Mouse (Mus musculus): ENCODE data around the gene Tekt1.
"Not testable (repeated sequence)": the region's sequence is repeated elsewhere in the genome, so short reads cannot be mapped to it uniquely, and the experiment has no call there.

Tekt1 gene

DNA sequence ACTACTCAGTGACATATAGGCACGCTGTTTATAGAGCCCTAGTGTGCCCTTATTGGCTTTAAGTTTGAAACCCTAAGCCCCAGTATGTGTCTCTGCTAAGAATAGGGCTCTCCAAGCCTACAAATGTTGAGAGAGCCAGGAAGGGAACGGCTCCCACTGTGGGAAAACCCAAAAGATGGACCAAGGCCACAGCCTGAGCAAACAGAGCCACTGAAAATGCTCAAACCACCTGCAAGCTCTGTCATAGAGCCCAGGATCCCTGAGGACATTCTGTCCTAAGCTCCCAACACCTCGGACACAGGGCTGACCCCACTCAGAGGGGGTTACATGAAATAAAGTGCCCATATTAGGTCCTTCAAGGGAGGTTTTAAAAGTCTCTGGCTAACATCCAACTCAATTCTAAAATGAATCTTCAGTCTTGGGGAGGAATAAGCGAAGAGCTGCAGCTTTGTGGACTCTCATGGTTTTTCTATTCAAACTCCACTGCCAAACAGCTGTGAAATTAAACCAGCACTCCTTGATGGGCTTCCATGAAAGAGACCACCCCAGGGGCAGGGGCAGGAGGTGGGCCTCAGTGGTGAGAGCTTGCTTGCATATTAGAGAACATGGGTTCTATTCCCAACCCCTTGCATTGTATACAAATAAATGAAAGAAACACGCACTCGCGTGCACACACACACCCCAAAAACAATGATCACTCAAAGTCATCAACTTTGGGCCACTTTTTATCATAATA lies 27.3 kb upstream of the Tekt1 start:
- DNase-seq (ENCODE audit: low read depth) = no peak

DNA sequence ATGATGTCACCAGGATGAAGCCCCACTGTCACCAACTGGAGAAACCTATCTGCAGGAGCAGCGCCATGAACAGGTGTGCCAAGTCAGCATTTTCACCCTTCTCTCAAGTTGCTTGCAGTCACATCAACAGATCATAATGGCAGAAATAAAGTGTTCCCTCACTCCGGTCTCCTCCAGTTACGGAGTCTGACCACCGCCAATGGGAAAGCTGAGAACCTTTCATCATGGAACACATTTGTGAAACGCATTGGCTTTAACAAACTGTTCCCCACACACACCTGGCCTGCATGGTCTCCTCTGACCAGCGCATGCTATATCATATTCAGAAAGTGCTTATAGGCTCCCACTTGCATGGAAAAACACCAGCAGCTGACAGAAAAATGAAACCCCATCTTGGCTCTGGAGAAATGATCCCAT lies 25.9 kb upstream of the Tekt1 start:
- DNase-seq (ENCODE audit: low read depth) = no peak

DNA sequence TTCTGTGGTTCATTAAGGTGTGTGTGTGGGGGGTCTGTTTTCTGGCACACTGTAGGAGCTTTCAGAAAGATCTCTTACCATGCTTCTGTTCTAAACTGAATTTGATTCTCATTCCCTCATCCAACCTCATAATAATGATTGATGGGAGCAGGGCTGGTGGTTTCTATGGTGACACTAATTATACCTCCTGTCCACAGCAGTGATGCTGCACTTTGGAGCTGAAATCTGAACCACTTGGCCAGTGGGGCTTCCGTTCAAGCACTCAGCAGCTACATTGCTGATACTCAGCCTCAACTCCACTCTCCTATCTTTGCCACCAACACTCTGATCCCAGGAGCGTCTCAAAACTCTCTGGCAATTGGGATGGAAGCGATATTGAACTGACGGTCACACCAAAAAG lies 17.1 kb upstream of the Tekt1 start:
- no peak for DNase-seq (ENCODE audit: low read depth)

DNA sequence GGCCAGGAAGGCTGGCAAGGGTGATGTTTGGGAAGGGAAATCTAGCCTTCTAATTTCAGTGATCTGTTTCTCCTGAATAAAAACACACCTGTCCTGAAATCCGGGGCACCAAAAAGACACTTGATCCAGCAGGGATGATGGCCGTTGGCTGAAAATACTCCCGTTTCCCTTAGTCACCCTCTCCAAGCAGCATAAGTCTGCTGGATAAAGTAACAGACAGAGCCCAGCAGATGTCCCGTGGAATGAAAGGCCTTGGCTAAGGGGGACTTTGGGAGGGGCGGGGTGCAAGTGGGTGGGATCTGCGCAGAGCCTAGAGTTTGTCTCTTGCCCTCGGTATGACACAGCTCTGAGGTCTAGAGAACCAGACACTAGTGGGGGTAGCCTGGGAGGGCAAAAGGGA lies 16.0 kb upstream of the Tekt1 start:
- DNase-seq (ENCODE audit: low read depth) = no peak

DNA sequence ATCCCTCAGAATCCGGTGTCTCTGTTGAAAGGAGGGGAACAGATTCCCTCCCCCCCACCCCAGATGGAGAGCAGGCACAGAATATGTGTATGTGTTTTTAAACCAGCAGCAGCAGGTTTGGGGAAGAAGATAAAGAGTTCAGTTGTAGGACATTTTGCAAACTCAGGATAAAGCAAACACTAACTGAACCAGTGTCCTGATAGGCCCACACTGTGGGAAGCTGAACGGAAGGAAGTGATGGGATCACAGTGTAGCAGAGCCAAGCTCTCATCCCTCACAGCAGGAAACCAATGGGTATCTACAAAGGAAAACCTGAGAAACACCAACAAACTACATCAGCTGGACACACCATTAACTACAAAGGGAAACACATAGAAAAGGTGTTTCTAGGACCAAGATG lies 14.3 kb upstream of the Tekt1 start:
- no peak for DNase-seq (ENCODE audit: low read depth)

DNA sequence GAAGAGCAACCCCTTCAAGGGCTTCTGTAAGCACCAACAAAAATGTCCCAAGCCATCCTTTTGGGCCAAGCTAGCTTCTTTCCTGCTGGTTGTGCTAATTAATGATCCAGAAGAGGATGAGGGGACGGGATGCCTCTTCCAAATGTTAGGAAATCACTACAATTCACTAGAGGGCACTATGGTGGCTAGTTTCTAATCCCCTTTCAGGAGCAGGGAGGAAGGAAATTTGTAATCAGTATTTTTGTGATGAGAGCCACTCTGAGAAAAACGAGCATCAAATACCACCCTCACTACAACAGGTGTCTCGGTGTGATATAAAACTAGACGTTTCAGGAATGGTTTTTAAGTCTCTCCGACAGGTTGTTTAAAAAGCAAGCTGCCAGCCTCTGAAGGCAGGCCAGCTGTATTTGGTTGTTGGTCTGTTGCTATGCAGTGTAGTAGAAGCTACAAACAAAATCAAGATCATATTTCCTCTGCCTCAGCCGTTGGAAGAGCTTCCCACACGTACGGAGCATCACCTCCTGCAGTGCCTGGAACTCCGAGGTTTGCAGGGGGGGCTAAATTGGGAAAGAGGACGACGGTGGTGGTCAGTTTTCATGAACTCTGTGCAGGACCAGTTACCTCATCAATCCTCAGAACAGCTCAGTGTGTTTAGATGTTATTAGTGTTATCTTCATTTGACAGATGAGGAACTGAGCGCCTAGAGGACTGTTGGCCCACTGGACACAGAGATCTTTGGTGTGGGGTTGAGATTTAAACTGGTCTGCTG lies 7.8 kb upstream of the Tekt1 start:
- DNase-seq (ENCODE audit: low read depth) = no peak

DNA sequence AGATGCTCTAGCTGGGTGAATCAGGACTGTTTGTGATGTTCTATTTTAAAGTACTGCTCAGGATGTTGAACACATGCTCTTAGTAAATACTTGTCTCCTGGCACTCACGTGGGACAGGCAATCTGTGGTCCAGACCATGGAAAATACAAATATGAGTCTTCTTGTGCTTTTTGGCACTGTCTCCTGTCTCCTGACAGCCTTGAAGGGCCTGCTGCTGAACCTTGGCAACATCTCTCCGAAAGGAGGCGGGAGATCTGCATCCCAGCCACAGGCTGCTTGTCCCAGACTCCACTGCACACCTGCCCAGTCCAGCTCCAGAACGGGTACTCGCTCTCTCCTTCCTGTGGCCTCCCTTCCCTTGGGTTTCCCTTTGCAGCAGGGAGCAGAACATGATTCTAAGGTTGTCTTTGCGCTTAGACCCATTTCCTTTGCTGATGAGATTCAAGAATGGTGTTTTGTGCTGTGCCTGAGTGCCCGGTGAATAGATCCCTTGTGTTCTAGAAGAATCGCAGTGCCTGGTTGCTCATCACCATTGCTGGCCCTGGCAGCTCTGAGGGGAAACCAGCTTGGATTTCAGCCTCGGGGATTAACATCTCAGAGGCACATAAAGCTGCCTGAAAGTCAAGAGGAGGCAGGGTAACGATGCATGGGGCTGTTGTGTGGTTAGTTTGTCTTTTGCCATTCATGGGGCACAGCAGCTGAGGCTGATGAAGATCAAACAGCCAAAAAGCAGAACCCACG lies 5.9 kb upstream of the Tekt1 start:
- no peak for DNase-seq (ENCODE audit: low read depth)

DNA sequence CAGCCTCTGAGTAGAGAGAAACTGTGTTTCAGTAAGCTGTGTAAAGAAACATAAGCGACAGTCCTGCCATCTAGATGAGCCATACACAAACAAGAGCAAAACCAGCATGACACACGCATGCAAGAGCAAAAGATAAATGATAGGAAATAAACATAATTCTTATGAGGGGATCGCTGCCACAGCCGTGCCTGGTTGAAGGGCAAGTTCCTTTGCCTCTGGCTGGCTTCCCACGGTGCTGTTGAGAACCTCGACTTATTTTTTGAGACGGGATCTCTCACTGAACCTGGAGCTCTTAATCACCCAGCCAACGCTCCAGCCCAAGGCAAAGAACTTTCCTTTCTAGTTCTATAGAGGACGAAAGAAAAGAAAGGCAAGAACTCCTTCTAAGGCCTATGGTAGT lies 3.9 kb upstream of the Tekt1 start:
- DNase-seq (ENCODE audit: low read depth) = no peak

DNA sequence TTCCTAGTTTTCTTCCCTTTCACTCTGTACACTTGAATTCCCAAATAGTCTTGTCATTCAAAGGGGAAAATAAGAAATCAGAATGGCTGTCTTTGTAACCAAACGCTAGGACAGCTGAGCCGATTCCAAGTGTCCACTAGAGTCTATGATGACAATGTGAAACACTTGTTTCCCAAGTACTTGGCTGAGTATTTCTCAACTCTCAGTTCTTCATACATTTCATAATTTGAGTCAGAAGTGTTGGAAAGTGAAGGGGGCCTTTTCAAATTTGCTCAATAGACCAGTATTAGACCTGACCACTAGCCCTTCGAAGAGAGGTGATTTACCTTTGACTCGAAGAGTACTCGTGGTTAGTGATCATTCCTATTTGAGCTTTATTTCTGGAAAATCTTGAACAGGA lies 2.3 kb upstream of the Tekt1 start:
- DNase-seq (ENCODE audit: low read depth) = no peak

DNA sequence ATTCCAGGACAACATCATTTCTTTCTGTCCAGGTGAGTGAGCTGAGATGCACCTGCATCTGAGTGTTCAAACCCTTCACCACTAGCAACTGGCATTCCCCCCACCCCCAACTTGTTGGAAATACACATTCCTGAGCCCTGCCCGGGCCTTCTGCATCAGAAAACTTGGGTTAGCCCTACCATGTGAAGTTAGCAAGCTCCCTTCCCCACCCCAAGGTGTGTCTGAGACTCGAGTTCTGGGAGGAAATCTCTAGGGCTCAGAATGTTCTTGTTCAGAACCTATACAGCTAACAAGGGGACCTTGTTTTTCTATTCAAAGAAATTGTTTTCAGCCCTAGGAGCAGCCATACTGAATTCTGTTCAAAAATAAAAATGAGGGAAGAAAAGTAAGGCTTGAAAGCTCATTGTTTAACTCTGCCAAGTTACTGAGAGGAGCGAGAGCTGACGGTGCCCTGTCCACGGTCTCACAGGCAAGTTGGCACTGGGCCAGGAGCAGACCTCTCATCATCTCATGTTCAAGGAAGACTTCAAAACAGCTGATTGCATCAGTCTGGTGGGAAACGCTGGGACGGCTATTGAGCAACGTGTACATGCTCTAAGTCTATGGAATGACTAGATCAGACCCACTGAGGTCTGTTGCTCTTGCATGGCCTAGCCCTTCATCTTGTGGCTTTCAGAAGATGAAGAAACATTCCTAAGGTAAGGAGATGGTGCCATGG lies 1.4 kb upstream of the Tekt1 start:
- DNase-seq (ENCODE audit: low read depth) = no peak

DNA sequence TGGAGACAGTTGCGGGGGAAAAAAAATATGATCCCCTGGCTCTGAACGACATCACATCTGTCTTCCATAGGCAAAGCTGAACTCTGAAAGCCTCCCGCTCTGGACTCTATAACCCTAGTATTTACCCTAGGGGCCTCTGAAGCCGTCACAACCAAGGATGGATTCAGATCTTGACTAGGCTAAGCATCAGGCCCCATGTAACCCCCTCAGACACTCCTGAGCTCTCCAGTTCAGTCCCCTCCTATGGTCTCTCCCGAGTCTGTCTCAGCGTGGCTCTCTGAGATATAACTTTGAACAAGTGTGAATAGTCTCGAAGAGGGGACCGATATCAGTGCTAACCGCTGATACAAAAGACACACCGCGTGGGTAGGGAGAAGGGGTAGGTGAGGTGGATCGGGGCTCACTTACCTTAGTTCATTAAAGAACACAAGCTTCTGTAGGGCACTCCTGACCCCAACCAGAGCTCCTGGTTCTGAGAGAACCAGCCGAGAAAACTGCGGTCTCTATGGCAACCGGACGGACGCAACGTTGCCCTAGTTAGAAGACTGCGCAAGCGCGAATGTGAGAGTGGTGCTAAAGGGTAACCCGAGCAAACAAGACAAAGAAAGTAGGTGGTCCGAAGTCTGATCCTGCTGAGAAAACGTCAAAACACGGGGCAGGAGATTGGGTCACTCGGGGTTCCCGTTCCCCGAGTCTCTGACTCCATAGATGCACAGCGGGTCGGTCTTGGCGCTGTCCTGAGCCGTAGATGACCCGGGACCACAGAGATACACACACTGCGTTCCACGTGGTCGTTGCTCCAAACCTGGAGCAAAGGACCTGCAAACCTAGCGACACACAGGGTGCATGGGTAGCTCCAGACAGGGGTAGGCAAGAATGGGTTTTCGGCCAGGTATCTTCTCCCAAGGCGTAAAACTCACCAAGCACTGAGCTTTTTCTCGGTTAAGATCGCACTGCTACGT lies 576 bp downstream of the Tekt1 start:
- DNase-seq (ENCODE audit: low read depth) = peak; percentile 33

DNA sequence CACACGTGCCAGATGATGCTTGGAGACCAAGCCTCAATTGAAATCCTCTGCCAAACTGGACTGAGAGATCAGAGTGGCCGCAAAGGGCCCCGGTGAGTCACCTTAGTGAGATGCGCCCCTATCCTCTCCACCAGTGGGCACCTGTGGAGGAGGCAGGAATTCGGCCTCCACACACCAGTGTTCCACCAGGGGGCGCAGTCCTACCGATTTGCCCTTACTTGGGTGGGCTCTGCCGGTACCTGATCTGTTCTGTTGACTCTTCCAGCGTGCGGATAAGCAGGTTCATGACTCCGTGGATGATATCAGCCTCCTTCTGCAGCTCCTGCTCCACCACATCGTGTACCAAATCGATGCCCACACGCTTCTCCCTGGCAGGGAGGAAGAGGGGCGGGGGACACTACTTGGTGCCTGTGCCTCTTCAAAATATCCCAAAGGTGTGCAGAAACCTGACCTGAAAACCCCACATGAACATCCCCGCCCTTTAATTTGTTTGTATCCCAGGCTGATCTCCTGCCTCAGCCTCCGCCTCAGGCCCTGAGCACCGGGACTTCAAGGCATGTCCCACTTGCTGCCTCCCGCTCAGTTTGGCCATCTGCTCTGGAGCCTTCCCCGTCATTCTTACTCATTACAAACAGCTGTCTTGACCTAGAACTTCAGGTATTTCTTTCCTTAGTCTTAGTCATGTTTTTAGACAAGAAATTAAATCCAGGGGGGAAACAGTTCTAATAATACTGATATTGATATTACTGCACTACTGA lies 7.1 kb downstream of the Tekt1 start:
- peak; percentile 70 for DNase-seq (ENCODE audit: low read depth)

DNA sequence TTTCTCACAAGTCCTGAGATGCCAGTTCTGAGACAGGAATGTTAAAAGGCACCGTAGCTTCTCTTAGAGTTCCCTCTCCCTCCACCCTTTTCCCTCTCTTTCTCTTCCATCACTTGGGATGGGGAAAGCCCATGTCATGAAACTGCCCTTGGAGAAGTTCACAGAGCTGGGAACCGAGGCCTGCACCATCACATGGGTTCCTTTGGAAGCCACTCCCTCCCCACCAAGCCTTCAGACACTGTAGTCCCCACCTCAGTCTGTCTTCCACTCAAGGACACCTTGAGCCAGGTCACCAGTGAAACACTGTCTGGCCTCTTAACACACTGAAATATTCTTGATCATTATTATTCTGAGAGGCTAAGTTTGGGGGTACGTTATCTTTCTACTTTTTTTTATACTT lies 9.1 kb downstream of the Tekt1 start:
- no peak for DNase-seq (ENCODE audit: low read depth)

DNA sequence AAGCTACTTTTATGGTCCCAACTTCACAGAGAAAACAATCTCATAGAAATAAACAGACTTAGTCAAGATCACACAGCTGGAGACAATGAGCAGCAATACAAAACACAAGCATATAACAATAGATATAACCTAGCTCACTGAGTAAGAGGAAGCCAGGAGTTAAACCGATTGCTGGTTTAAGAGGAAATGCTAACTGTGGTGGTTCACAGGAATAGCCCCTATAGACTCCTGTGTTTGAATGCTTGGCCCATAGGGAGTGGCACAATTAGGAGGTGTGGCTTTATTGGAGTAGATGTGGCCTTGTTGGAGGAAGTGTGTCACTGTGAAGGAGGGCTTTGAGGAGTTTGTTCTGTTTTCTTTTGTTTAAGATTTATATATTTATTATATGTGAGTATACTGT lies 10.0 kb downstream of the Tekt1 start:
- DNase-seq (ENCODE audit: low read depth) = no peak

DNA sequence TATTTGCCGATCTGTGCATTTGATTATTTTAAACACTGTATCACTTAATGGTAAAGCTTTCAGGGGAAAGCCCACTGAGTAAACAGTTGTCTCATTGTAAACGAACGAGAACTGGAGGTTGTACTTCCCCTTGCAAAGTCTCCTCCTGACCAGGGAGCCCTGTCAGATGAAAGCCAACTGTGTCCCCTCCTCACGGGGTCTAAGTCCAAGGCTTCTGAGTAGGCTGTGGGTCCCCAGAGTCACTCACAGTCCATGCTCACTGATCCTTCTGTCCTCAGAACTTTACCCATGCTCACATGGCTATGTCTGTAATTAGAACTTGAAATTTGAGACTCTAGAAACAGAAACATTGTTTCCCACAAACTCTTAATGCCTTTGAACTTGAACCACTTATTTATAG lies 12.6 kb downstream of the Tekt1 start:
- DNase-seq (ENCODE audit: low read depth) = no peak

DNA sequence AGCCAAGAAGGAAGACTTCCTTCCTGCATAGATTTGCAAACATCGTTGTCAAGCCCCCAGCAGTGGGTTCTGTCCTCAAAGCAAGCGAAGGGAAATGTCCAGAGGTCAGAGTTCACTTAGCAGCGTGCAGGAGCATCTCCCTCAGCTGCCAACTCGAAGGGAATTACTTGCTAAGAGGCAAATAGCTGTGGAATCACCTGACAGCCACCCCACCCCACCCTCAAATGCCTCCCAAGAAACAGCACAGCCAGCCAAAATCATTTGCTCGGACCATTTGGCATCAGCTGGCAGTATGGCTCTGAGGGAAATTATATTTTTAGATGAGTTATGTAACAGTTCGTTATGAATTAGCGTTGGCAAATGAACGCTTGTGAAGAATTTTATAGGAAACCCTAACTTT lies 13.2 kb downstream of the Tekt1 start:
- no peak for DNase-seq (ENCODE audit: low read depth)

DNA sequence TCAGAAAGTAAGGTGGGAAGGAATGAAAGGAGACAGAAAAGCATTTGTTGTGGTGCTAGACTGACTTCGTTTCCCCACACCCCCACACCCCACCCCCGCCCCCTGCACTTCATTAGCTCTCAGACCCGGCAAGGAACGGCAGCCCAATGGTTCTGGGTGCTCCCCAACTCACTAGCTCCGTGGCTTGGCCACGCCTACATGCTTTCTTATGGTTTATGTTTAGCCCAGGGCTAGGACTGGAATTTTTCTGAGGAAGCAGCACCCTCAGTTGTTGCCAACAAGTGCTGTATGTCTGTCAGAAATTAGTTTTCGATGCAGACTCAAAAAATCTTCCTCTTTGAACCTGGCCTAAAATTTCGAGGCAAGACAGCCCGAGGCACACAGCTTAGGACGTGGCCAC lies 13.7 kb downstream of the Tekt1 start:
- DNase-seq (ENCODE audit: low read depth) = no peak

DNA sequence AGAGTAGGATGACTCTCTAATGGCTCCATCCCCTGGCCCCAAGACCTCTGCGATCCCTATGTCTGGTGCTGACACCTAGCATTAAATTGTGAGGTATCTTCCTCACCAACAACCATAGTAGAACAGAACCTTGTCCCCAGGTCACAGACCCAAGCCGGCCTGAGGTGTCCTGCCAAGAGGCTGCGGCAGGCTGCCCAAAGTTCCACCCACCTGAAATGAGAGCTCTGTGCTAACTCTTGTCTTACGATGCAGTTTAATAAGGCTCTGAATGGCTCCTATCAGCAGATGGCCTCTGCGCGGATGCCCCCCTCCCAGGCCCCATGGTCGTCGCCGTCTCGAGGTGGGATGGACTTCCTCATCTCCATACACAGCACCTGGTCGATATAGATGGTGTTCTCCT lies 17.8 kb downstream of the Tekt1 start:
- DNase-seq (ENCODE audit: low read depth) = no peak

DNA sequence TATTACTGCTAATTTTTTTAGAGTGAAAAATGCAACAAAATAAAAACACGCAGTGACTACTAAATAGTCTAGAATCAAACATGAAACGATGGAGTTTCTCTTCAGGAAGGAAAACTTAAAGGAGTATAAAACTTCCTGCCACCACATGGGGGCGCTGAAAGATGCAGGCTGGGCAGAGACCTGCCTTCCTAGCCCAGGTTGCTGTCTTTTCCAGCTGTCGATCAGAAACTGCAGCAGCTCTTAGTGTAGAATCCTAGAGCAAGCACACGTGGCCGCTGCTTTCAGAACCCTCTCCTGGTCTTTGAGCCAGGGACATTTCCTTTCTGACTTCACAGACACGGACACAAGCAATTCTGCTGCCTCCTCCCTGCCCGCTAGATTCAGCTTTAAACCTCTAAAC lies 18.3 kb downstream of the Tekt1 start:
- peak; percentile 55 for DNase-seq (ENCODE audit: low read depth)

DNA sequence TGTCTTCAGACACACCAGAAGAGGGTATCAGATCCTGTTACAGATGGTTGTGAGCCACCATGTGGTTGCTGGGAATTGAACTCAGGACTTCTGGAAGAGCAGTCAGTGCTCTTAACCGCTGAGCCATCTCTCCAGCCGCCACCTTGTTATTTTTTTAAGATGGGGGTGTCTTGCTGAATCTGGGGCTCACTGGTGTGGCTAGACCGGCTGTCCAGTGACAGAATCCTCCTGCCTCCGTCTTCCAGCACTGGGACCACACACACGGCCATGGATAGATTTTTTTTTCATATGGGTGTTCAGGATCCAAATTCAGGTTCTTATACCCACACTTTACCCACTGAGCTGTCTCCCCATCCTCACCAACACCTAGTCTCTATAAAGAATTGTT lies 19.0 kb downstream of the Tekt1 start:
- not testable (repeated sequence) for DNase-seq (ENCODE audit: low read depth)

Data from induced T-regulatory cell, adult 2 months (primary cell).